Mouse (Mus musculus): ENCODE measurements around the gene Golga2.

The Golga2 gene

GRCm38 (mm10) chr2:32318709-32319585 lies 31.8 kb downstream of the Golga2 start:
- no peak for DNase-seq

GRCm38 (mm10) chr2:32319586-32320580 lies 32.7 kb downstream of the Golga2 start:
- DNase-seq, result peak; percentile 54

GRCm38 (mm10) chr2:32320721-32321120 lies 33.5 kb downstream of the Golga2 start:
- no peak for DNase-seq

GRCm38 (mm10) chr2:32321591-32322298 lies 34.6 kb downstream of the Golga2 start:
- DNase-seq, result peak; percentile 47

GRCm38 (mm10) chr2:32322754-32323741 lies 35.9 kb downstream of the Golga2 start:
- DNase-seq, result no peak

GRCm38 (mm10) chr2:32324322-32324721 lies 37.1 kb downstream of the Golga2 start:
- no peak for DNase-seq

GRCm38 (mm10) chr2:32325342-32325741 lies 38.2 kb downstream of the Golga2 start:
- DNase-seq, result no peak

GRCm38 (mm10) chr2:32327200-32327599 lies 40.0 kb downstream of the Golga2 start:
- no peak for DNase-seq

GRCm38 (mm10) chr2:32328911-32329460 lies 41.8 kb downstream of the Golga2 start:
- DNase-seq, result no peak

- no peak for DNase-seq
These were observed 42.3 kb downstream of the Golga2 start for GRCm38 (mm10) chr2:32329531-32329930.

GRCm38 (mm10) chr2:32332159-32332558 lies 45.0 kb downstream of the Golga2 start:
- DNase-seq, result no peak

- DNase-seq, result no peak
These were observed 48.7 kb downstream of the Golga2 start for GRCm38 (mm10) chr2:32335888-32336287.

GRCm38 (mm10) chr2:32339912-32340642 lies 52.9 kb downstream of the Golga2 start:
- DNase-seq, result peak; percentile 72

GRCm38 (mm10) chr2:32340836-32341633 lies 53.9 kb downstream of the Golga2 start:
- DNase-seq, result peak; percentile 68

GRCm38 (mm10) chr2:32341634-32341939 lies 54.4 kb downstream of the Golga2 start:
- DNase-seq, result peak; percentile 76

- no peak for DNase-seq
These were observed 54.9 kb downstream of the Golga2 start for GRCm38 (mm10) chr2:32342039-32342438.

GRCm38 (mm10) chr2:32342539-32343350 lies 55.6 kb downstream of the Golga2 start:
- DNase-seq, result peak; percentile 93

GRCm38 (mm10) chr2:32343351-32343671 lies 56.1 kb downstream of the Golga2 start:
- no peak for DNase-seq

- DNase-seq, result peak; percentile 98
These were observed 56.9 kb downstream of the Golga2 start for GRCm38 (mm10) chr2:32344056-32344455.

Measured in cerebellum, adult 9-11 months (tissue).